In the genomic region with DNA sequence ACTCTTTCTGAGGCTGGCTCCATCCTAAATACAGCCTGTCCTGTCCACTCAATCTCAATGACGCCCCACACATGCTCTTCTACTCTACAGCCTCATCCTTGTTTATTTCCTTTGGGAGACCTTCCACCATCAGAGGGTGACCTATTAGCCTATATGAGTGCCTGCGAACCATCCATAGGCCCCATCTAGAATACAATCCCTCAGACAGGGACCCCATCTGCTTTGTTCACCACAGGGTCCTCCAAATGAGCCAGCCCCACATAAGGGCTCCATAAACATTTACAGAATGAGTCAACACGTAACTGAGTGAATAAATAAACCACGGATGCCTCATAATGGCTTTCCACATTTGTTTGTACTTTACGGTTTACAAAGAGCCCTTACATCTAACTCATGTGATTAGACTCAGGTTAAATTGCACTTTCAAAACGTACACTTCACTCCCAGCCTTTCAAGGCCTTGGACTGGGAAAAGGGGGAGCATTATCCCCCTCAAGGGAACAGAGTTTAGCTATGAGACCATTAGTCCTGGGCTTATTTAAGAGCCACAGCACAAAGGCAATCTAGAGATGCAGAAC, we compare ENCODE assay signal across 18 mouse cellular contexts. TPM values are rescaled to one million over a fixed set of nuclear protein-coding genes. Genes with fewer than 3 reads are reported as not detected.
DNase-seq lines count a peak whose midpoint lies in the region; ATAC-seq lines count a peak whose summit lies in the region.
"Had no signal": no experiment of that assay in that cellular context is flagged by ENCODE, and none has a peak within 500 bp of the region (broad histone marks: within the 10 kb centered on the region; RNA-seq: fewer than 3 reads in every experiment).

No protein-coding gene starts in this region.

- H3K9me3 ChIP-seq in heart, embryonic 13.5 days = no peaks in the 10 kb centered on the region
- H3K9me3 ChIP-seq in midbrain, embryonic 11.5 days (ENCODE audit: control insufficient read depth, low read length) = no peaks in the 10 kb centered on the region
- no peaks in the 10 kb centered on the region for H3K9me3 ChIP-seq in midbrain, embryonic 13.5 days
- H3K9me3 ChIP-seq in embryonic facial prominence, embryonic 11.5 days (replicated peaks; ENCODE audit: control insufficient read depth, low read length) = no peaks in the 10 kb centered on the region
- H3K9me3 ChIP-seq in limb, embryonic 12.5 days = no peaks in the 10 kb centered on the region
- no peaks in the 10 kb centered on the region for H3K9me3 ChIP-seq in forebrain, embryonic 11.5 days (ENCODE audit: control insufficient read depth, low read length)
- H3K9me3 ChIP-seq: liver, embryonic 12.5 days; lung, embryonic 15.5 days had no signal

- H3K4me2 ChIP-seq in heart, embryonic 13.5 days = no peak overlapping the region
- H3K4me2 ChIP-seq in midbrain, embryonic 11.5 days = no peak overlapping the region
- no peak overlapping the region for H3K4me2 ChIP-seq in midbrain, embryonic 13.5 days (replicated peaks)
- H3K4me2 ChIP-seq in embryonic facial prominence, embryonic 11.5 days (ENCODE audit: low read depth, low read length) = no peak overlapping the region
- H3K4me2 ChIP-seq in limb, embryonic 12.5 days = no peak overlapping the region
- no peak overlapping the region for H3K4me2 ChIP-seq in forebrain, embryonic 11.5 days (ENCODE audit: low read depth, low read length, severe bottlenecking)
- H3K4me2 ChIP-seq: liver, embryonic 12.5 days; lung, embryonic 15.5 days had no signal

- H3K4me1 ChIP-seq in heart, embryonic 13.5 days = peaks cover 24% of the 10 kb centered on the region
- no peaks in the 10 kb centered on the region for H3K4me1 ChIP-seq in midbrain, embryonic 11.5 days (ENCODE audit: control insufficient read depth, insufficient read depth, low read length)
- no peaks in the 10 kb centered on the region; the same call in 1 of the 2 replicates for H3K4me1 ChIP-seq in midbrain, embryonic 13.5 days (replicated peaks)
- H3K4me1 ChIP-seq in embryonic facial prominence, embryonic 11.5 days (ENCODE audit: control insufficient read depth, insufficient read depth, low read length) = peaks cover 5% of the 10 kb centered on the region
- H3K4me1 ChIP-seq in limb, embryonic 12.5 days (replicated peaks) = peaks cover 44% of the 10 kb centered on the region
- no peaks in the 10 kb centered on the region for H3K4me1 ChIP-seq in forebrain, embryonic 11.5 days (replicated peaks; ENCODE audit: control insufficient read depth, insufficient read depth, low read length)
- H3K4me1 ChIP-seq: liver, embryonic 12.5 days had no signal

- H3K27me3 ChIP-seq in heart, embryonic 13.5 days (replicated peaks) = no peaks in the 10 kb centered on the region
- no peaks in the 10 kb centered on the region for H3K27me3 ChIP-seq in midbrain, embryonic 11.5 days (ENCODE audit: control insufficient read depth, insufficient read depth, low read length)
- H3K27me3 ChIP-seq in midbrain, embryonic 13.5 days = no peaks in the 10 kb centered on the region
- no peaks in the 10 kb centered on the region for H3K27me3 ChIP-seq in embryonic facial prominence, embryonic 11.5 days (ENCODE audit: control insufficient read depth, insufficient read depth, low read length)
- no peaks in the 10 kb centered on the region for H3K27me3 ChIP-seq in limb, embryonic 12.5 days
- H3K27me3 ChIP-seq in forebrain, embryonic 11.5 days (ENCODE audit: control insufficient read depth, insufficient read depth, low read length) = no peaks in the 10 kb centered on the region
- H3K27me3 ChIP-seq: liver, embryonic 12.5 days; lung, embryonic 15.5 days had no signal

- ATAC-seq in heart, embryonic 13.5 days (ENCODE audit: extremely low read depth, insufficient number of reproducible peaks, low FRiP score, low TSS enrichment) = no peak
- no peak for ATAC-seq in midbrain, embryonic 11.5 days (ENCODE audit: low FRiP score)
- no peak for ATAC-seq in midbrain, embryonic 13.5 days
- no peak for ATAC-seq in embryonic facial prominence, embryonic 11.5 days (replicated peaks; ENCODE audit: insufficient number of reproducible peaks, low FRiP score, low TSS enrichment, low read depth)
- ATAC-seq in limb, embryonic 12.5 days (ENCODE audit: insufficient number of reproducible peaks, insufficient read depth, low FRiP score, low TSS enrichment, low read depth) = peak; percentile 52; the same call in 1 of the 2 replicates
- ATAC-seq in forebrain, embryonic 11.5 days (replicated peaks; ENCODE audit: low FRiP score) = no peak
- ATAC-seq: forebrain, embryonic 16.5 days; hindbrain, postnatal 0 days; liver, embryonic 12.5 days had no signal

- H3K27ac ChIP-seq in heart, embryonic 13.5 days (replicated peaks) = peak overlapping the region; percentile 50
- no peak overlapping the region for H3K27ac ChIP-seq in midbrain, embryonic 11.5 days (ENCODE audit: low read depth, low read length)
- H3K27ac ChIP-seq in midbrain, embryonic 13.5 days = no peak overlapping the region
- no peak overlapping the region for H3K27ac ChIP-seq in embryonic facial prominence, embryonic 11.5 days (replicated peaks; ENCODE audit: low read depth, low read length)
- peak overlapping the region; percentile 73 for H3K27ac ChIP-seq in limb, embryonic 12.5 days
- no peak overlapping the region for H3K27ac ChIP-seq in forebrain, embryonic 11.5 days (ENCODE audit: low read depth, low read length)
- H3K27ac ChIP-seq: hindbrain, postnatal 0 days; liver, embryonic 12.5 days; lung, embryonic 15.5 days had no signal

- no peaks in the 10 kb centered on the region for H3K36me3 ChIP-seq in heart, embryonic 13.5 days
- no peaks in the 10 kb centered on the region for H3K36me3 ChIP-seq in midbrain, embryonic 11.5 days (ENCODE audit: control insufficient read depth, insufficient read depth, low read length)
- no peaks in the 10 kb centered on the region for H3K36me3 ChIP-seq in midbrain, embryonic 13.5 days
- no peaks in the 10 kb centered on the region for H3K36me3 ChIP-seq in embryonic facial prominence, embryonic 11.5 days (replicated peaks; ENCODE audit: control insufficient read depth, insufficient read depth, low read depth, low read length)
- no peaks in the 10 kb centered on the region for H3K36me3 ChIP-seq in limb, embryonic 12.5 days
- no peaks in the 10 kb centered on the region for H3K36me3 ChIP-seq in forebrain, embryonic 11.5 days (ENCODE audit: control insufficient read depth, insufficient read depth, low read length)
- H3K36me3 ChIP-seq: liver, embryonic 12.5 days; lung, embryonic 15.5 days had no signal

- 67% methylated on average over 6 of the region's 6 CpGs for WGBS in heart, embryonic 13.5 days
- WGBS in midbrain, embryonic 11.5 days = 79% methylated on average over 6 of the region's 6 CpGs
- WGBS in midbrain, embryonic 13.5 days = 82% methylated on average over 6 of the region's 6 CpGs
- WGBS in embryonic facial prominence, embryonic 11.5 days = 50% methylated on average over 6 of the region's 6 CpGs
- 23% methylated on average over 6 of the region's 6 CpGs for WGBS in limb, embryonic 12.5 days
- 79% methylated on average over 6 of the region's 6 CpGs for WGBS in forebrain, embryonic 11.5 days

- no peak overlapping the region for H3K9ac ChIP-seq in heart, embryonic 13.5 days
- H3K9ac ChIP-seq in midbrain, embryonic 11.5 days (ENCODE audit: low read length) = no peak overlapping the region
- H3K9ac ChIP-seq in midbrain, embryonic 13.5 days (replicated peaks) = no peak overlapping the region
- no peak overlapping the region for H3K9ac ChIP-seq in embryonic facial prominence, embryonic 11.5 days (replicated peaks; ENCODE audit: low read length)
- no peak overlapping the region for H3K9ac ChIP-seq in limb, embryonic 12.5 days (replicated peaks)
- H3K9ac ChIP-seq in forebrain, embryonic 11.5 days (ENCODE audit: low read length) = no peak overlapping the region
- H3K9ac ChIP-seq: liver, embryonic 12.5 days; lung, embryonic 15.5 days had no signal

- H3K4me3 ChIP-seq in heart, embryonic 13.5 days = no peak overlapping the region
- H3K4me3 ChIP-seq in midbrain, embryonic 11.5 days (ENCODE audit: low read depth, low read length) = no peak overlapping the region
- no peak overlapping the region for H3K4me3 ChIP-seq in midbrain, embryonic 13.5 days (replicated peaks)
- H3K4me3 ChIP-seq in embryonic facial prominence, embryonic 11.5 days (ENCODE audit: low read depth, low read length) = no peak overlapping the region
- H3K4me3 ChIP-seq in limb, embryonic 12.5 days (replicated peaks) = no peak overlapping the region
- H3K4me3 ChIP-seq in forebrain, embryonic 11.5 days (ENCODE audit: low read depth, low read length) = no peak overlapping the region
- H3K4me3 ChIP-seq: liver, embryonic 12.5 days; lung, embryonic 15.5 days; megakaryocyte, embryonic 14.5 days had no signal

- DNase-seq in heart, adult 9 months (ENCODE audit: low spot score in 2 of 2) = no peak
- DNase-seq in midbrain, embryonic 11.5 days (ENCODE audit: low spot score, missing footprints) = peak; percentile 68
- DNase-seq in embryonic facial prominence, embryonic 11.5 days (ENCODE audit: low spot score) = peak; percentile 33
- DNase-seq in forebrain, embryonic 11.5 days (ENCODE audit: low spot score) = no peak
- DNase-seq: adrenal gland, adult 8-10 months; cerebellum, adult 8-10 months; kidney, adult 2 months; kidney, postnatal 14 days; right cerebral cortex, postnatal 4 days; thymus, postnatal 14 days had no signal

RNA-seq across cellular contexts. Expression of a gene that starts 7.5 kb away (rescaled TPM):
- 2.6 TPM in 2 replicates for polyA plus RNA-seq in heart, embryonic 13.5 days (2015; fragmentation: Nextera tagmentation; extraction: Ambion mirVana)
- 1.0 and 1.1 TPM in 2 replicates for polyA plus RNA-seq in midbrain, embryonic 11.5 days (2014; fragmentation: Nextera tagmentation; extraction: Ambion mirVana)
- polyA plus RNA-seq in midbrain, embryonic 13.5 days (2015; fragmentation: Nextera tagmentation; extraction: Ambion mirVana) = 0.74 and 0.88 TPM in 2 replicates
- polyA plus RNA-seq in embryonic facial prominence, embryonic 11.5 days (2014; fragmentation: Nextera tagmentation; extraction: Ambion mirVana) = 1.6 and 3.0 TPM in 2 replicates
- polyA plus RNA-seq in limb, embryonic 12.5 days (2016; fragmentation: Nextera tagmentation; extraction: Ambion mirVana) = 2.9 and 3.4 TPM in 2 replicates
- 0.77 and 0.99 TPM in 2 replicates for polyA plus RNA-seq in forebrain, embryonic 11.5 days (2014; fragmentation: Nextera tagmentation; extraction: Ambion mirVana)

RNA-seq across cellular contexts. Expression of a gene that starts 56.7 kb away (rescaled TPM):
- polyA plus RNA-seq in heart, embryonic 13.5 days (2015; fragmentation: Nextera tagmentation; extraction: Ambion mirVana) = 4.0 and 4.4 TPM in 2 replicates
- polyA plus RNA-seq in midbrain, embryonic 11.5 days (2014; fragmentation: Nextera tagmentation; extraction: Ambion mirVana) = not detected in 2 replicates
- 0.26 and 0.89 TPM in 2 replicates for polyA plus RNA-seq in midbrain, embryonic 13.5 days (2015; fragmentation: Nextera tagmentation; extraction: Ambion mirVana)
- polyA plus RNA-seq in embryonic facial prominence, embryonic 11.5 days (2014; fragmentation: Nextera tagmentation; extraction: Ambion mirVana) = 0.41 TPM in 1 of 2 replicates, not detected in the other
- polyA plus RNA-seq in limb, embryonic 12.5 days (2016; fragmentation: Nextera tagmentation; extraction: Ambion mirVana) = 0.32 and 0.45 TPM in 2 replicates
- polyA plus RNA-seq in forebrain, embryonic 11.5 days (2014; fragmentation: Nextera tagmentation; extraction: Ambion mirVana) = 0.21 TPM in 1 of 2 replicates, not detected in the other
- polyA plus RNA-seq: kidney, adult 2 months; liver, embryonic 12.5 days had no signal

Comparison
In these comparisons a context has a peak if more than half of its experiments do, and no peak if none do; other contexts are left out.
1. H3K27ac ChIP-seq: peak in heart, embryonic 13.5 days (single experiment) and limb, embryonic 12.5 days (single experiment); none in midbrain, embryonic 11.5 days (single experiment), midbrain, embryonic 13.5 days (single experiment), embryonic facial prominence, embryonic 11.5 days (single experiment) and forebrain, embryonic 11.5 days (single experiment).
2. DNase-seq: peak in midbrain, embryonic 11.5 days (single experiment) and embryonic facial prominence, embryonic 11.5 days (single experiment); none in heart, adult 9 months (0 of 2) and forebrain, embryonic 11.5 days (single experiment).